Mouse (Mus musculus) megakaryocyte-erythroid progenitor cell, adult 5-6 weeks (primary cell): Measurements from ENCODE around the gene Fam129b. TPM values are rescaled to one million over a fixed set of nuclear protein-coding genes. Genes with fewer than 3 reads are reported as not detected.
"Not testable (repeated sequence)": the region's sequence is repeated elsewhere in the genome, so short reads cannot be mapped to it uniquely, and the experiment has no call there.

Source experiments
- ATAC-seq: replicated peaks from 2 replicates; pipeline ENCODE4 v1.8.0; 2016; ENCODE audit warnings: mild to moderate bottlenecking, inconsistent platforms; ENCODE audit not compliant: severe bottlenecking, poor library complexity, low FRiP score, low TSS enrichment
- total RNA-seq, 2 experiments: library from RNA; stranded (forward) in 1 of 2; stranded (reverse) in 1 of 2; fragments of 200-1000, 215-1000 nt in 1 of 2; fragments of >200 nt in 1 of 2; fragmentation: Nextera tagmentation in 1 of 2; gene quantifications; 2 replicates each; pipeline ENCODE4 v1.2.3; 2014 to 2017

Gene Fam129b
- 9.0 and 16.3 TPM in 2 replicates for total RNA-seq (2014; fragmentation: Nextera tagmentation)
- 13.8 TPM in 2 replicates for total RNA-seq (2017)

DNA sequence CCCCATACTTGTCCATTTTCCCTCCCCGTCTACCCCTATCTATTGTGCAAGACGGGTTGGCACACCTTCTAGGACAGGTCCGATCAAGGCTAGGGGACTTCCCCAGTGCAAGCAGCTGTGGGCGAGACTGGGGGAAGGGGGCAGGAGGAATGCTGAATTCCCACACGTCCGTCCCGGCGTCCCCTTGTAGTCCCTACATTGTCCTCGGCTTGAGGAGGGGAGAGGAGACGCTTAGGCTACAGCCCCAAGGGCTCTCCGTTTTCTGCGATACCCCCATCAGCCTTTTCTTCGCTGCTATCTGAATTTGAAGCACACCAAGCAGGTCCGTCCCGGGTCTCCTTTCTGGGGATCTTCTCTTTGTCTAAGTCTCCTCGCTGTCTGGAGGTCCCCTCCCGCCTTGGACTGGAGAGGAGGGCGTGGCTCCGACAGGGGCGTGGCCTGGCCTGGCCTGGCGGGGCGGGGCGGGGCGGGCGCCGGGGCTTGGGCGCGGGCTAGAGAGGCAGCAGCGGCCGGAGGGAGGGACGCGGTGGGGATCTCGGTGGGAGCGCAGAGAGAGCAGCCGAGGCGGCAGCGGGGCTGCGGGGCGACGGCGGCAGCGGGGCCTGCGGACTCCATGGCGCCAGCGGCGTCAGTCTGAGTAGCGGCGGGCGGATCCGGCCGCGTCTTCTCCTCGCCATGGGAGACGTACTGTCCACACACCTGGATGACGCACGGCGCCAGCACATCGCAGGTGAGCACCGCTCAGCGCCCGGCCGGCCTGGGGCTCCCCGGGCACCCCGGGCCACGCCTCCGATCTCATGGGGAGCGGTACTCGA lies at the start of gene Fam129b:
Gene Fam129b, plus strand, starts transcription at position 440 of the 815 bp plus-strand sequence.
- ATAC-seq, result peak; percentile 72

DNA sequence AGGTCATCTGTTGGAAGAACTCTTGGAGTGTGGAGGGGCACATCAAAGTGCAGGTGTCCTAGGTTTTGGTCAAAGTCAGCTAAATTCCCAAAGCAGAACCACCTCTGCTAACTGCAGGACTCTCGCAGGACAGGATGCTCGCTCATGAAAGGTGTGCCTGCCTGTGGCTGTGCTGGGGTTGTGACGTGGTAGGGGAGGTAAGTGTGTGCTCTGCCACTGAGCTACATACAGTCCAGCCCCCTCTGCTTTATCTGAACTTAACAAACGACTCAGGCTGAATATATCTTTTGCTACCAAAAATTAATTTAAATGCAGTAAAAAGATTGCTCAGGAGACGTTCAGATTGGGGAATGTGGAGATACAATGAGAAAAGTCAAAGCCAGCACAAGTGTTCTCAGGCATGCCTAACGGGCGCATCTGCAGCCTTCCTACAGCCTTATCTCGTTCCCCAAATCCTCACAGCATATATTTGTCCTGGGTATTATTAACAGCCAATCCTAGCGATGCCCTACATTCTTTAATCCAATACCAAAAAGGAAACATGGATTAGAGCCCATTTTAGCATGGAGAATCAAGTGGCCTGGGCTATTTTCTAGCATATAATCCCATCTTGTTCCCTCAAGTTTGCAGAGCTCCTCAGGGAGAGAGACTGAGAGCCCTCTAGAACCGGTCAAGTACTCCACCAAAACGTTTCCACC lies 46.8 kb upstream of the Fam129b start:
- peak; percentile 86 for ATAC-seq

DNA sequence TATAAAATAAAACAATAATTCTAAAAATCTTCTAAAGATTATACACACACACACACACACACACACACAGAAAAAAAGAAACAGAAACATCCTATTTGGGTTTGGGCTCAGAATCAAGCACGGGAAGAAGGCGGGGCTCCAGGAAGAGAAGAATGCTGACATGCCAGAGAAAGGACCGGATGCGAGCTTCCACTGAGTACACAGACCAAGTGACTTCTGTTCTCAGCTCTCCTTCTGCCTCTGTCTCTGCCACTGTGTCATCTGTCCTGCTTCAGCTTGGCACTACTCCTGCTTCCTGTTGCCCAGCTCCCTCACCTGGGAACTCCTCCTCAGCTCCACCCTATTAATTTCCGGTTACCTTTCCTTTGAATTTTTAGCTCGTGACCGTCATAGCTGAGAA lies 41.4 kb upstream of the Fam129b start:
- no peak for ATAC-seq

DNA sequence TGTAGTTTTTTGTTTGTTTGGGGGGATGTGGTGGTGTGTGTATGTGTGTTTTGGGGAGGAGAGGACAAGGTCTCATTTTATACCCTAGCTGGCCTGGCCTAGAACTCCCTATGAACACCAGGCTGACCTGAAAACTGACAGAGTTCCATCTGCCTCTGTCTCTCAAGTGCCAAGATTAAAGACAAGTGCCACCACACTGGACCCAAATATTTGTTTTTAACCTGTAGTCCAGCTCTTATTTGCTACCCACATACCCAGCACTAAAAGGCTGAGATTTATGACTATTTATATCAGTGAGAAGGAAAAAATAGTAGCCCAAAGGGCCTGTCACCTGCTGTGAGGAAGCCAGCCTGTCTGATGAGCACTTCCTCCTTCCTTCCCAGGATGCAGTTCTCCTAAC lies 40.3 kb upstream of the Fam129b start:
- ATAC-seq, result no peak

DNA sequence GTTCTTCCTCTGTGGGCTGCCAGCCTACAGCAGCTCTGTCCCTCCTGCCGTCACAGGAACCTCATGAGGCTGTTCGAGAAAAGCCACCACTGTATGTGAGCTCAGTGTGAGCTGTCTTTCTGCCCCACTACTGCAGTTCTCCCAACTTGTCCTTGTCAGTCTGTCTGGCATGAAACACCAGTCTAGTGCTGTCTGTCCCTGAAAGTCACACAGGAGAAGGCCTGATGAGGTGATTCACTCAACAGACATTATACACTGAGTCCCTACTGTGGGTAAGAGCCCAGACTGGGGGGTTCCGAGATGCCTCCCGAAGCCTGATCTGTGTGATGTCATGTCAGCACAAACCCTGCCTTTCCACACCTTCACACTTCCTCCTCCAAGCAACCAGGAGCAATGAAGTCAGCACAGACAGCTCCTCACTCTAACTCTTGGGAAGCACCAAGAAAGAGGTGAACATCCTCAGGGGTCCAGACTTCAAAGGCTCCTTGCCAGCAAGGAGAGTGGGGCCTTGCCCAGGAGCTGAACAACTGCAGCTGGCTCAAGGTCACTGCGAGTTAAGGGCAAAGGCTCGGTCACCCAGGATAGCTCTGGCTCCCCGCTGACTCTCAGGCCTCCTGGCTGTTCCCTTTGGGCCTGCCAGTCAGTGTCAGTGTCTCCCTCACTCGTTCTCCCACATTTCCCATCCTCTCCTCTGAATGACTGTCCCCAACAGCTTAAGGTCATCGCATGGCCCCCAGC lies 37.6 kb upstream of the Fam129b start:
- ATAC-seq, result no peak

DNA sequence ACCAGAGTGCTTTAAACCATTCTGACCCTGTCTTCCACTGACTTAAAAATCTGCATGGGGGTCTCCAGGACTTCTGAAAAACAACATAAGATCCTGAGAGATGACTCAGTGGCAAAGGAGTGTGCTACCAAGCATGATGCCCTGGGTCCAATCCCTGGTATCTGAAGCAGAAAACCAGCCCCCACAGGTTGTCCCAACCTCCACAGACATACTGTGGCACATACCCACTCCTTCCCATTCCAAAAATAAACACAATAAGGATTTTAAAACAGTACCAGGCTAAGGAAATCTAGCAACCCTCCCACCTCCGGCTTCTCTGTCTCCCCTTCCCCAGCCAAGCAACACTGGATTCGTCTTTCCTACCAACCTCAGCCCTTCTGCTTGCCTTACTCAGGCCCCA lies 36.7 kb upstream of the Fam129b start:
- ATAC-seq, result no peak

DNA sequence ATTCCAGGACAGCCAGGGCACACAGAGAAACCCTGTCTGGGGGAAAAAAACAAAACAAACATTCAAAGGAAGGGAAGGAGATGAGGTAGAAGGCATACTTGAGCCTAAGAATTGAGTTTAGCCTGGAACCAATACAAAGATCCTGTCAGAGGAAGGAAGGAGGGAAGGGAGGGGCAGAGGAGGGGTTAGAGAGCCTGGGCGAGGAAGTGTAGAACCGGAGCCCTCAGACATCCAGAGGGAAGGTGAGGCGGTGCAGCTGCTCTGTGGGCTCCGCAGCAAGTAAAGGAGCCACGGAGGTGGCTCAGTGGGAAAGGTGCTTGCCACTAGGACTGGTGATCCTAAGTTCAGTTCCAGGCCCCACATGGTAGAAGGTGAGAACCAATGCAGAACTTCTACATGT lies 34.8 kb upstream of the Fam129b start:
- no peak for ATAC-seq

DNA sequence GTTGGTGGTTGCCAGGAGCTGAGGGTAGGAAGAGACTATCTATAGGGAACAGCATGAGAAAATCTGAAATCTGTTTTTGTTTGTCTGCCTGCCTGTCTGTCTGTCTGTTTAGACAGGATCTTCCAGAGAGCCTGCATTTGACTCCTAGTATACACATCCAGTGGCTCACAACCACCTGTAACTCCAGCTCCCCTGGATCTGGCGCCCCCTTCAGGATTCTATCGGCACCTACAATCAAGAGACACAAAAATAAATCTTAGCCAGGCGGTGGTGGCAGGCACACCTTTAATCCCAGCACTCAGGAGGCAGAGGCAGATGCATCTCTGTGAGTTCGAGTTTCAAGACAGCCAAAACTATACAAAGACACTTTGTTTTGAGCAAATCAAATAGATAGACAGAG lies 33.4 kb upstream of the Fam129b start:
- no peak for ATAC-seq

DNA sequence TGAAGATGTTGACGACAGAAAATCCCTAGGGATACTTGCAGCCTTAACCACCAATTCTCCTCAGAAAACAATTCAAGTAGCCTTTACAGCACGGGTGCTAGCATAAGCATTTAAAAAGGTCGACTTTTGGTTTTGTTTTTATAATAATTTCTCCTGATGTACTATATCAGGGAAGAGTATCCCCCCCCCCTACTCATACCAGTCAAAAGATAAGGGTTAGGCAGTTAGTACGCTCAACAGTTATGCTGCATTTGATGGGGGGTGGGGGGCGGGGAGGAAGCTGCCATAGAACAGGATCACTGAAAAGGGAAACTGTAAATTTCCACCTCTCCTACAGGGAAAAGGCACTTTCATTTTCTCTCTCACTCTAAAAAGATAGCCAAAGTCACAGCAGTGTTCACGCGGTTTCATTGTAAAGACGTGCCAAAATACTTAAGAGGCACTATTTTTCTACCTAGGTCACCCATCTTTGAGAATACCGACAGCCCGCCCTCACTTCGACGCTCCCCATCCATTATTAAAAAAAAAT lies 30.3 kb upstream of the Fam129b start:
- no peak for ATAC-seq

DNA sequence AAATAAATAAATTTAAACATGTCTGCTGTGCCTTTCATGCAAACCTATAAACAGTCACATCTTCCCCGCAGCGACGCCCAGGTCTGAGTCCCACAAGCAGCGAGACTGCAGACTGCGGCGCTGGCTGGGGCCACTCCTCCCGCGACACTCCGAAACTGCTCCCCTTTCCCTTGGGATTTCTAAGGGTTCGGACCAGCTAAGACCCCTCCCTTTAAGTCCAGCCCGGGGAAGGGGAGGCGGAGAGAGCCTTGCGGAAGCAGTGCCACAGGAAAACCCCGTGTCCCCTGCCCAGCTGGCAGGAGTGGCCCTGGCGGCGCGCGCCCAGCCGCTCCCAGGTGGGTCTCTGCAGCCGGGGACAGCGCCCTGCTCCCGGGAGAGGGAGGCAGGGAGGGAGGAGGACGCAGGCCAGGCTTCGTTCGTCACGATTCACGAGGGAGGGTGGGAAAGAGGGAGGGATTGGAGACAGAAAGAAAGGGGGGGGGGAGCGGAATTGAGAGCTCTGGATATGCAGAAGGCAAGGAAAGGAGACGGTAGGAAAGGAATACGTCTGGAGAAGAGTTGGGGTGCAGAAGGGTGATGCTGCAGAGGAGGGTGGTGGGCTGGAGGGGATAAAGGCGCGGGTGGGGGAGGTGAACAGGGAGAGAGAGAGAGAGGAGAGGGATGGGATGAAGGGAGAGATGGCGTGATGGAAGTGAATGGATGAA lies 29.7 kb upstream of the Fam129b start:
- ATAC-seq, result peak; percentile 47; the same call in 1 of the 2 replicates

DNA sequence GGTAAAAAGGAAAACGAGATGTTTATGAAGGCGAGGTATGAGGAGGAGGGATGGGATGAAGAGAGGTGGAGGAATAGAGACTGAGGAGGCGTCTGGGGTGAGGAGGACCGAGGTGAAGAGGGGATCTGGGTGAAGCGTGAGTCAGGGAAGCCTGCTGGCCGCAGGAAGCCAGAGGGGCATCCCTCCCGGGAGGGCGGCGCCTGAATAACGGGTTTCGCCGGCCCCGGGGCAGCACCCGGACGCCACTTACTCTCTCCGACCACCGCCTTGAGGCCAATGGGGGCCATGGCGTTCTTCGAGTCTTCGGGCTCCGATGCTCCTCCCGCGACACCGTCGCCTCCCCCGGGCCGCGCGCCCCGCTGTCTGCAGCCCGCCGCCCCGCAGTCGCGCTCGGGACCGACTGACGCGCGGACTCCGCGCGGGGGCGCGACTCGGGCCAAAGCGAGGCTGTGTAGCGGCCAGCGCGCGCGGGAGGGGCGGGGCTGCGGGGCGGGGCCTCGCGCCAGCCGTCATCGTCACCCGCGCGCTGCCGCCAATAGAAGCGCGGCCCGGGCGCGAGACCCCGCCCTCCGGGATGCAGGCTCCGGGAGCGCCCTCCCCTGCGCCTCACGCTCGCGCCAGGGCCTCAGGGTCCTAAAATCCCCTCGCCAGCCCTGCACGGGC lies 29.0 kb upstream of the Fam129b start, which contains the start of gene Stxbp1:
Gene Stxbp1, minus strand, starts transcription at position 441 of the 663 bp plus-strand sequence.
- peak; percentile 82 for ATAC-seq

DNA sequence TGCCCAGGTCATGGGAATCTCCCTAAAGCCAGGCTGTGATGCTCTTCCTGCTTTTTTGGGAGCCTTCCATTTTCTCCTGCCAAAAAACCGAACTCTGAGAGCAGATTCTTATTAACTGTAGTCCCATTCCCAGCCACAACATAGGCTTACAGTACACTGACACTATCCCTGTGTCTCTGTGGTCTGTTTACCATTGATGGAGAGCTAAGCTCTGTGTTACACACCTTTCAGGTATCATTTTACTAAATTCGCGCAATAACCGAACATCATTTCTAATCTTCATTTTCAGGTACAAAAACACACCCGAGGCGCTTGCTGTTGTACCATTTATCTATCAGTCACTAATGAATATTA lies 28.5 kb upstream of the Fam129b start:
- 0 out of 2 replicates have a peak, but pooled peaks have one; percentile 29 for ATAC-seq

DNA sequence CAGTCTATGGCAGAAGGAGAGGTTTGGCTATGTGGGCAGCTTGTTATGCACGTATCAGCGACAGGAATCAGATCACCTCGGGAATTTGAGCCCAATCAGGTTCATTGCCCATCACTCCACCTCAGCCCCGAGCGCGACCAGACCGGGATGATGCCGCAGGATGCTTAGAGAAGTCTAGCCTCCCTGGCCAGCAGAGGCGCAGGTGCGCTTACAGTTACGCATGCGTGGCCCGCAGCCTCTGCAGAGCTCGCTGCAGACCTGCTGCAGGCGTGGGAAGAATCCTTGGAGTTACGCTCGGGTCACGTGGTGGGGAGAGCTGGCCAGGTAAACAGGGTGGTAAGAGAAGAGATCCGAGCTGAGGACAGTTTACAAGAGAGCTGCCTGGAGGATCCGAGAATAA lies 23.8 kb upstream of the Fam129b start:
- ATAC-seq, result peak; percentile 51; the same call in 1 of the 2 replicates

DNA sequence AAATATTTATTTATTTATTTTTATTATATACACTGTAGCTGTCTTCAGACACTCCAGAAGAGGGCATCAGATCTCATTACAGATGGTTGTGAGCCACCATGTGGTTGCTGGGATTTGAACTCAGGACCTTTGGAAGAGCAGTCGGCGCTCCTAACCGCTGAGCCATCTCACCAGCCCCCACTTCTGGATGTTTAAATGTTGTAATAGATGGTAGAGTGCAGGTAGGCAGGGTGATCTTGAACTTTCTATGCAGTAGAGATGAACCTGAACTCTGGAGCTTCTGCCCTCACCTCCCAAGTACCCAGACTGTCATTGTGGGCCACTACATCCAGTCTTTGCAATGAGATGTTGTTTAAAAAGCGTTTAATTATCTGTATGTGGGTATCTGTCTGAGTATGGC lies 22.2 kb upstream of the Fam129b start:
- not testable (repeated sequence) for ATAC-seq

DNA sequence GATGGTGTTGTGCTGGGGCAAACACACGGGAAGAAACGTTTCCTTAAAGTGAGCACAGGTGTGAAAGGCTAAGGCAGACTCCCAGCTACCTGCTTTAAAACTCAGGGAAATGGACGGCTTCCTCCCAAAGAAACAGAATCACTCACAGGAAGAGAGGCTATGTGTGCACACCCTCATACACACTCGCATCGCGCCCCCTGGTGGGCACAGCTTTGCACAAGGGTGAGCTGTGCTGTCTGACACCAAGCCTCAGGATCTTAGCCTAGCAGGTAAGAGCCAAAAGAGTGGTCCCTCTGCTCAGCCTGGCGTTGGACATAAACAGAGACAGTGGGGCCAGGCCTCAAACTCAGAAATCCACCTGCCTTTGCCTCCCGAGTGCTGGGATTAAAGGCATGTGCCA lies 21.7 kb upstream of the Fam129b start:
- peak; percentile 82 for ATAC-seq

DNA sequence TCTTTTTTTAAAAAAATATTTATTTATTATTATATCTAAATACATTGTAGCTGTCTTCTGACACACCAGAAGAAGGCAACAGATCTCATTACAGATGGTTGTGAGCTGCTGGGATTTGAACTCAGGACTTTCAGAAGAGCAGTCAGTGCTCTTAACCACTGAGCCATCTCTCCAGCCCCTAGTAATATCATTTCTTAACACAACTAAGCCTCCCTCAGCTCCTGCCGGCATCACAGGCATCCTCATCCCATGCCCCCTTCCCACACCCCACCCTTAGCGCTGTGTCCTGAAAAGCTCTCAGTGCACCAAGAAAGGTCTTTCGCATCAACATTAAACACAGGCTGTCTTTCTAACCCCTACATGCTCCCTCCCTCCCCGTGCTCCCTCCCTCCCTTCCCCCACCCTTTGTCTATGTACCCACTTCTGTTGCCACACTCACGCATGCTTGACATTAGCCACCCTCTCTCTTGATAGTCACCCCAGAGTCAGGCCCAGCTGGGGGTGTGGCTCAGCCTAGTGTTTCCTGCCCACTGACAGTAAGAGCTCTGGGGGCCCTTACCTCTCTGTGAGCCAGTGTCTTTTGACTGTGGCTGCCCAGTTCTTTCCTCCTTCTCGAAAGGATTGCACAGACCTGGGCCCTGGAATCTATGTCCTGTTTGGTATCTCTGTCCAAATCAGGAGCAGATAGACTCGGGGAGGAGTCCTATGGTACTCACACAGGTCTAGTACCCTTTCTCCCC lies 20.7 kb upstream of the Fam129b start:
- no peak for ATAC-seq

DNA sequence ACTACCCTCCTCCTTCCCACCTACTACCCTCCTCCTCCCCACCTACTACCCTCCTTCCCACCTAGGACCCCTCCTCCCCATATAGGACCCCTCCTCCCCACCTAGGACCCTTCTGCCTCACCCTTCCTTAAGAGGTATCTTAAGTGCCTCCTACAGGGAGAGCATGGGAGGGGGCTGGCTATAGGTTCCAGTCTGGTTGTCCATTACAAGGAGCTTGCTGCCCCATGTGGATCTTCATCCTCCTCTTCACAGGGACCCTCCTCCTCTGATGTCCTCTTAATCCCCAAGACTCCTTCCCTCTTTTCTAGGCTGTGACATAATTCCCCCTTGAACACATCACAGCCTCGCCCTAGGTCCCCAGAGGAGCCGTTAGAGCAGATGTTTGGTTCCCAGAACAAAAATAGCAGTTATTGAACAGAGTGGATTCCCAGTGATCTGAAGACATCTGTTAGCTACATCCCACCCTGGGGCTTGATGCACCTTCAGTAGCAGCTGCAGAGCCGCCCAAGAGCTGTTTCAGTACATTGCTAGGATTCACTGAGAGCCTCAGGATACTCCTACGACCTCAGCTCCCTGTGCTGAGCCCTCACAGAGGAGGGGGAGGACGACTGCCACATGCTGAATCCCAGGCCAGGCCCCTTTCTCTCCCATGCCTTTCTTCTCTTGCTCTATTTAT lies 20.0 kb upstream of the Fam129b start:
- no peak for ATAC-seq

DNA sequence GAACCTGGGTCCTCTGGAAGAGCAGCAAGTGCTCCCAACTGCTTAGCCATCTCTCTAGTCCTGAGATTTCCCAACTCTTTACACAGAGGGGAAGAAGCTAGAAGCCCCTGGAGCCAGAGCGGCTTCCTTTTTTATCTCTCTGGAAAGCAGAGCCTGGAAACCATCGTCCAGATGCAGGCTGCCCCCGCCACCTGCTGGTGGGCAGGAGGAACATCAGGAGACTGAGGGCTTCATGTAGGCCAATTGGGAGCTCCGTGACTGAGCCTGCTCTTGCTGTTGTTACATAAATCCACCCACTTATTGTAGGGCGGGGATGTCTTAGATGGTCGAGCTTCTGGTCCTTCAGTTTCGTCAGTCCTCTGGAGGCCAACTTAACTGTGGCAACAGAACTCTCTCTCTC lies 18.3 kb upstream of the Fam129b start:
- ATAC-seq, result peak; percentile 77
